Mouse (Mus musculus) CH12.LX (cell line): ENCODE data around the gene Map2k1.

ENCODE experiments used
- CTCF ChIP-seq, 2 experiments: IDR thresholded peaks in 1 of 2; conservative IDR thresholded peaks in 1 of 2; 2 replicates each; pipeline ENCODE4 v1.5.1; 2011 to 2012; ENCODE audit warnings: low read depth in 2 of 2, low read length in 2 of 2, improper control_type of control experiment in 1 of 2, inconsistent platforms in 1 of 2, mild to moderate bottlenecking in 1 of 2, moderate library complexity in 1 of 2
- EP300 ChIP-seq: IDR thresholded peaks from 2 replicates; pipeline ENCODE4 v1.6.1; 2011; ENCODE audit warnings: low read length, improper control_type of control experiment
- MAX ChIP-seq: IDR thresholded peaks from 2 replicates; pipeline ENCODE4 v1.6.1; 2011; ENCODE audit warnings: low read length, improper control_type of control experiment
- POLR2A ChIP-seq: IDR thresholded peaks from 2 replicates; pipeline ENCODE4 v1.6.1; 2011; ENCODE audit warnings: low read depth, mild to moderate bottlenecking, improper control_type of control experiment, low read length
- SIN3A ChIP-seq: IDR thresholded peaks from 2 replicates; pipeline ENCODE4 v1.6.1; 2012; ENCODE audit warnings: low read length, improper control_type of control experiment, inconsistent platforms

GRCm38 (mm10) chr9:64231674-64232073 is 21.8 kb downstream of the Map2k1 start:
- TF ChIP-seq EP300 (no peak), MAX (no peak), POLR2A (no peak), CTCF (conservative IDR thresholded peaks at IDR 0.05 in 1 of 2, IDR thresholded peaks at IDR 0.05 in 1 of 2; ENCODE audit: low read depth in 2 of 2, low read length in 2 of 2) (no peak), SIN3A (no peak)
